Mouse (Mus musculus): ENCODE data around the gene Nub1. TPM values are rescaled to one million over a fixed set of nuclear protein-coding genes. Genes with fewer than 3 reads are reported as not detected.

Gene Nub1
- polyA plus RNA-seq, 1 experiment, result 18.6 TPM

GRCm38 (mm10) chr5:24723527-24724269 is 38.4 kb downstream of the Nub1 start:
- TF ChIP-seq CTCF (IDR thresholded peaks at IDR 0.05; ENCODE audit: control insufficient read depth, insufficient read depth, insufficient read length) (no peak), MYOG (IDR thresholded peaks at IDR 0.05; ENCODE audit: control insufficient read depth, extremely low read depth, insufficient read length) (no peak), MYOD1 (IDR thresholded peaks at IDR 0.05; ENCODE audit: control insufficient read depth, insufficient read length, low read depth) (no peak), CEBPB (IDR thresholded peaks at IDR 0.05; ENCODE audit: low read depth) (no peak), MAX (IDR thresholded peaks at IDR 0.05) (no peak), USF1 (IDR thresholded peaks at IDR 0.05; ENCODE audit: low read depth) (no peak), FOSL1 (IDR thresholded peaks at IDR 0.05; ENCODE audit: insufficient read depth, low read length, poor library complexity, severe bottlenecking) (no peak)
- H3K79me3 ChIP-seq (ENCODE audit: low read depth), result no peaks in the 10 kb centered on the region
- no peaks in the 10 kb centered on the region for H3K36me3 ChIP-seq (ENCODE audit: control insufficient read depth, insufficient read depth)
- H3K79me2 ChIP-seq (ENCODE audit: control insufficient read depth, insufficient read depth), result no peaks in the 10 kb centered on the region
- H3K27me3 ChIP-seq (ENCODE audit: control insufficient read depth, insufficient read depth, insufficient read length), result peaks cover 30% of the 10 kb centered on the region
- no peak overlapping the region for H3ac ChIP-seq (ENCODE audit: control insufficient read depth, insufficient read length, low read depth)
- no peak overlapping the region for H3K4me3 ChIP-seq (ENCODE audit: insufficient read depth, poor library complexity, severe bottlenecking)

DNA sequence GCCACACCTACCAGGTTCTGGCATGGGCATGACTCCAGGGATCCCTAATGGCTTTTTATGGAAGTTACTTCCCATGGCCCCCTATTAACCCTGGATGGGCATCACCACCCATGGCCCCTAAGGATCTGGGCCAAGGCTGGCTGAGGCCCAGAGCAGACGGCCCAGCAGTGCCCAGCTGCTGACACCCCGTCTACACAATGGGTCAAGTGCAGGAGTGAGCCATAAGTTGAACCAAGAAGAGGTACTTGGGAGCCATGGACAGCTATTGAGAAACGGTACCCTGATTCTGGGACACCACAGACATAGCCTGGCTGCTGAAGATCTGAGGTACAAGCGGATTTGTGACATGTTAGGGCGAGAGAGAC is 38.9 kb downstream of the Nub1 start:
- Histone ChIP-seq H3K36me3 (ENCODE audit: control insufficient read depth, insufficient read depth) (no peaks in the 10 kb centered on the region), H3K27me3 (ENCODE audit: control insufficient read depth, insufficient read depth, insufficient read length) (peaks cover 30% of the 10 kb centered on the region), H3K79me3 (ENCODE audit: low read depth) (no peaks in the 10 kb centered on the region), H3K79me2 (ENCODE audit: control insufficient read depth, insufficient read depth) (no peaks in the 10 kb centered on the region), H3ac (ENCODE audit: control insufficient read depth, insufficient read length, low read depth) (no peak overlapping the region), H3K4me3 (ENCODE audit: insufficient read depth, poor library complexity, severe bottlenecking) (no peak overlapping the region)
- TF ChIP-seq USF1 (IDR thresholded peaks at IDR 0.05; ENCODE audit: low read depth), result no peak
- TF ChIP-seq MYOG (IDR thresholded peaks at IDR 0.05; ENCODE audit: control insufficient read depth, extremely low read depth, insufficient read length), result no peak
- no peak for TF ChIP-seq FOSL1 (IDR thresholded peaks at IDR 0.05; ENCODE audit: insufficient read depth, low read length, poor library complexity, severe bottlenecking)
- no peak for TF ChIP-seq MAX (IDR thresholded peaks at IDR 0.05)
- TF ChIP-seq CEBPB (IDR thresholded peaks at IDR 0.05; ENCODE audit: low read depth), result no peak

DNA sequence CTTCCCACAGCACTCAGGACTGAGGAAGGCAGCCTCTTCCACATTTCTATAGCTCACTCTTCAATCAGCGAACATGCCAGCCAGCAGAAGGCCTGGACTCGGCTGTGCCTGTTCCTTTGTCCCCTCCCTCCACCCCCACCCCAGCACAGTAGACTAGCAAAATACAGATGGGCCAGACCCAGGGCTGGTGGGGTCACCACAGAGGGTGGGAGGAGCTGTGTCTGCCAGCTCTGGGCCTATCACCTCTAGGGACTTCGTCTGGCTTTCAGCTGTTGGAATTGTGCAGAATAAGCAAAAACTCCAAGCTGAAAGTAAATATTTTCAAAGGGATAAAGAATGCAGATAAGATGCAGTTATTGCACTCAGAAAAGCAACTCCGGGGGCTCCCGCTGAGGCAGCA is 39.5 kb downstream of the Nub1 start:
- TF ChIP-seq MAX (IDR thresholded peaks at IDR 0.05) (no peak), MYOG (IDR thresholded peaks at IDR 0.05; ENCODE audit: control insufficient read depth, extremely low read depth, insufficient read length) (no peak), USF1 (IDR thresholded peaks at IDR 0.05; ENCODE audit: low read depth) (no peak), FOSL1 (IDR thresholded peaks at IDR 0.05; ENCODE audit: insufficient read depth, low read length, poor library complexity, severe bottlenecking) (no peak), MYOD1 (IDR thresholded peaks at IDR 0.05; ENCODE audit: control insufficient read depth, insufficient read length, low read depth) (no peak), CTCF (IDR thresholded peaks at IDR 0.05; ENCODE audit: control insufficient read depth, insufficient read depth, insufficient read length) (no peak), CEBPB (IDR thresholded peaks at IDR 0.05; ENCODE audit: low read depth) (no peak)
- Histone ChIP-seq H3K79me3 (ENCODE audit: low read depth) (no peaks in the 10 kb centered on the region), H3ac (ENCODE audit: control insufficient read depth, insufficient read length, low read depth) (no peak overlapping the region)

DNA sequence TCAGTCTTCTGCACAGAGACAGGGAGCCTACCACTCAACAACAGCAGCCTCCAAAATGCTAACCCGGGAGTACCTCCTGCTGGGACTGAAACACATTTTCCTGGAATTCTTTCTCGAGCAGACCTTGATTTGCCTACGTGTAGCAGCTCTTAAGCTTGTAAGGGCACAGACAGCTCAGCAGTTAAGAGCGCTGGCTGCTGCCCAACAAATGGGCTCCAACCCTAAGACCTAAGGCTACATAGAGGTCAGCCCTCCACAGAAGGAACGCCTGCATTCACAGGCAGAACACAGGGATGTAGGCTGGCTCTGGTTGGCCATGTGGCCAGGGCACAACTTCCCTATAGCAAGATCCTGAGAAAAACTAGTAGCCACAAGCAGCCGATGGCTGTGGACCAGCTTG is 40.6 kb downstream of the Nub1 start:
- H3K79me3 ChIP-seq (ENCODE audit: low read depth), result no peaks in the 10 kb centered on the region

More for the DNA sequence above, 39.5 kb downstream of the Nub1 start:
- Histone ChIP-seq H3K27me3 (ENCODE audit: control insufficient read depth, insufficient read depth, insufficient read length) (peaks cover 36% of the 10 kb centered on the region), H3K79me2 (ENCODE audit: control insufficient read depth, insufficient read depth) (no peaks in the 10 kb centered on the region), H3K4me3 (ENCODE audit: insufficient read depth, poor library complexity, severe bottlenecking) (no peak overlapping the region), H3K36me3 (ENCODE audit: control insufficient read depth, insufficient read depth) (no peaks in the 10 kb centered on the region)

GRCm38 (mm10) chr5:24726901-24727836 is 41.8 kb downstream of the Nub1 start:
- Histone ChIP-seq H3K36me3 (ENCODE audit: control insufficient read depth, insufficient read depth) (no peaks in the 10 kb centered on the region), H3K27me3 (ENCODE audit: control insufficient read depth, insufficient read depth, insufficient read length) (peaks cover 55% of the 10 kb centered on the region), H3K79me3 (ENCODE audit: low read depth) (no peaks in the 10 kb centered on the region), H3ac (ENCODE audit: control insufficient read depth, insufficient read length, low read depth) (no peak overlapping the region), H3K4me3 (ENCODE audit: insufficient read depth, poor library complexity, severe bottlenecking) (no peak overlapping the region), H3K79me2 (ENCODE audit: control insufficient read depth, insufficient read depth) (no peaks in the 10 kb centered on the region)
- no peak for TF ChIP-seq MYOG (IDR thresholded peaks at IDR 0.05; ENCODE audit: control insufficient read depth, extremely low read depth, insufficient read length)
- TF ChIP-seq USF1 (IDR thresholded peaks at IDR 0.05; ENCODE audit: low read depth), result no peak
- TF ChIP-seq MAX (IDR thresholded peaks at IDR 0.05), result no peak
- TF ChIP-seq CEBPB (IDR thresholded peaks at IDR 0.05; ENCODE audit: low read depth), result no peak
- TF ChIP-seq MYOD1 (IDR thresholded peaks at IDR 0.05; ENCODE audit: control insufficient read depth, insufficient read length, low read depth), result no peak

More for the DNA sequence above, 40.6 kb downstream of the Nub1 start:
- Histone ChIP-seq H3ac (ENCODE audit: control insufficient read depth, insufficient read length, low read depth) (no peak overlapping the region), H3K36me3 (ENCODE audit: control insufficient read depth, insufficient read depth) (no peaks in the 10 kb centered on the region), H3K27me3 (ENCODE audit: control insufficient read depth, insufficient read depth, insufficient read length) (peaks cover 47% of the 10 kb centered on the region), H3K4me3 (ENCODE audit: insufficient read depth, poor library complexity, severe bottlenecking) (no peak overlapping the region), H3K79me2 (ENCODE audit: control insufficient read depth, insufficient read depth) (no peaks in the 10 kb centered on the region)
- TF ChIP-seq CEBPB (IDR thresholded peaks at IDR 0.05; ENCODE audit: low read depth), result no peak
- no peak for TF ChIP-seq MYOG (IDR thresholded peaks at IDR 0.05; ENCODE audit: control insufficient read depth, extremely low read depth, insufficient read length)
- TF ChIP-seq USF1 (IDR thresholded peaks at IDR 0.05; ENCODE audit: low read depth), result no peak

All from C2C12 (cell line).